8 mouse cellular contexts compared by ENCODE assay signal in the genomic region with DNA sequence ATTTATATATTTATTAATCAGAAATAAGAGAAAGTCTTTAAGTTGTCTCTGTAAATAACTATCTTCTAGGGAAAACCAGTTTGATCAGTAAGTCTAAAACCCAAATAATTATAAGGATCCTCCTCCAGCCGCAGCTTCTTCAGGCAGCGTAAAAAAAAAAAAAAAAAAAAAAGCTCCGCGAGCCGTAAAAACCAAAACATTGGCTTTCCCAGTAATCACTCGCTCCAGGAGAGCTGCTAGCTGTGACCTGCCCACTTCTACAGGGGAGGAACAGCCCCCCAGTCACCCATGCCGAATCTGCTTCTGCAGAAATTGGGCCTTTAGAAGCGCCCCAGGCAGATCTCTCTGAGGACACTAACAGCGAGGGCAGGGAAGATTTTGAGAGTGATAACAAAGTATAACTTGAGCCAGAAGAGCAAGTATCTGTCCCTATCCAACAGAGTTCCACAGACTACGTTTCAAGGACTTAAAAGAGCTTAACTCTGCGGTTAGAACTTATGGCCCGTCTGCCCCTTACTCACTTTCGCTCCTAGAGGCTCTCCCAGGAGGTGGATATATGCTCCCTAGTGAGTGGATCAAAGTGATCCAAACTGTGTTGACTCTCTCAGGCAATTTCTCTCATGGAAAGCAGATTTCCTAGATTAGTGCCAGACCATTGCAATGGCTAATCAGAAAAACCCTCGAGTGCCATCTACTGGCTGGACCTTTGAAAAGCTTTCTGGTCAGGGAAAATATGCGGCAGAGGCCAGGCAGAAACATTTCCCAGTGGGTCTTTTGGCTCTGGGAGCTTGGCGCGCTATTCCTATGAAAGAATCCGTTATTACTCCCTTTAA.
DNase-seq lines count a peak whose midpoint lies in the region; ATAC-seq and TF ChIP-seq lines count a peak whose summit lies in the region.

No protein-coding gene starts in this region.

- H3K4me2 ChIP-seq in neural tube, embryonic 11.5 days (ENCODE audit: low read depth), result no peak overlapping the region
- H3K4me2 ChIP-seq in midbrain, postnatal 0 days (ENCODE audit: low read depth, low read length, poor library complexity, severe bottlenecking), result no peak overlapping the region

- H3K9me3 ChIP-seq in neural tube, embryonic 11.5 days (ENCODE audit: control insufficient read depth, low read length), result peaks cover 3% of the 10 kb centered on the region; the same call in 1 of the 2 replicates
- H3K9me3 ChIP-seq in midbrain, postnatal 0 days (ENCODE audit: low read length), result no peaks in the 10 kb centered on the region

- peak; percentile 66 for TF ChIP-seq CTCF in midbrain, postnatal 0 days (IDR thresholded peaks at IDR 0.05)

- ATAC-seq in neural tube, embryonic 11.5 days (ENCODE audit: insufficient read depth, low FRiP score, low TSS enrichment), result no peak
- no peak for ATAC-seq in midbrain, postnatal 0 days (ENCODE audit: low FRiP score)

- H3K27ac ChIP-seq in neural tube, embryonic 11.5 days (ENCODE audit: low read depth, low read length), result no peak overlapping the region
- no peak overlapping the region for H3K27ac ChIP-seq in midbrain, postnatal 0 days (ENCODE audit: low read depth, low read length)

- 57% methylated on average over 18 of the region's 18 CpGs for WGBS in neural tube, embryonic 11.5 days
- WGBS in midbrain, postnatal 0 days, result 54% methylated on average over 18 of the region's 18 CpGs

- no peaks in the 10 kb centered on the region for H3K36me3 ChIP-seq in neural tube, embryonic 11.5 days (ENCODE audit: control insufficient read depth, insufficient read depth, low read length)
- H3K36me3 ChIP-seq in midbrain, postnatal 0 days (ENCODE audit: insufficient read depth, low read length), result no peaks in the 10 kb centered on the region

- no peaks in the 10 kb centered on the region for H3K27me3 ChIP-seq in neural tube, embryonic 11.5 days (ENCODE audit: control insufficient read depth, insufficient read depth, low read length)
- H3K27me3 ChIP-seq in midbrain, postnatal 0 days (ENCODE audit: insufficient read depth, low read length), result no peaks in the 10 kb centered on the region

- no peak overlapping the region for H3K4me3 ChIP-seq in neural tube, embryonic 11.5 days (ENCODE audit: low read depth, low read length)
- no peak overlapping the region for H3K4me3 ChIP-seq in midbrain, postnatal 0 days (ENCODE audit: low read depth, low read length)

- H3K4me1 ChIP-seq in neural tube, embryonic 11.5 days (ENCODE audit: control insufficient read depth, insufficient read depth, low read length), result no peaks in the 10 kb centered on the region
- no peaks in the 10 kb centered on the region for H3K4me1 ChIP-seq in midbrain, postnatal 0 days (ENCODE audit: insufficient read depth, low read length)

- no peak overlapping the region for H3K9ac ChIP-seq in neural tube, embryonic 11.5 days (ENCODE audit: low read length)
- no peak overlapping the region for H3K9ac ChIP-seq in midbrain, postnatal 0 days (replicated peaks; ENCODE audit: low read length, poor library complexity, severe bottlenecking)

- intact Hi-C loops in left cerebral cortex, postnatal 25 days (cut with DNase I), result loop anchor here (2.0 to 10.0 kb wide), 4 partner anchors 198 to 898 kb away; a partner anchor contains a TSS

- peak; percentile 24 for DNase-seq in neural tube, embryonic 11.5 days (ENCODE audit: low spot score)
- no peak for DNase-seq in neural tube, embryonic 10.5 days (ENCODE audit: extremely low spot score, low spot score)
- DNase-seq in cerebellum, adult 9-10 months, result peak; percentile 78
- peak; percentile 68 for DNase-seq in gastrocnemius, postnatal 10 days
- DNase-seq in kidney, adult 11 months, result peak; percentile 28
- peak; percentile 55 to 77 for DNase-seq in left cerebral cortex, postnatal 25 days (ENCODE audit: low spot score in 2 of 2)
- peak; percentile 70 for DNase-seq in midbrain, postnatal 0 days (ENCODE audit: low spot score)
- DNase-seq in urinary bladder, postnatal 25 days (ENCODE audit: low spot score), result peak; percentile 68
